Mouse (Mus musculus): ENCODE results near the gene Pard3.

Pard3 gene

DNA sequence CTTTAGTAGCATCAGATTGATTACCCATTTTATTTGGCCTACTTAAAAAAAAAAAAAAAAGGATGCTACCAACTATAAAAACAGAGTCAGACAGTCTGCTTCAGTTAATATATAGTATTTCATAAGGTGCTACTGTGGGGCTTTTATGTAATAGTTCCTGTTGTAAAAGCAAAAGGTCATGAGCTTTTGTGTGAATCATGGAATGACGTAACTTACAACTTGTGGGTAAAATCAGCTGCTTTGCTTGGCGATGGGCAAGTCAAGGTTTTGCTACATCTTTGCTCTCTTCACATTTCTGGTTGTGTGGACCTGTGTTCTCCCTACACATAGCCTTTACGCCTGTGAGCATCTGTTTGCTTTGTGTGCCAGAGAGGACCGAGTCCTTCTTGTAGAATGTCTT is 179.7 kb downstream of the Pard3 start:
- DNase-seq (ENCODE audit: low spot score) = no peak

DNA sequence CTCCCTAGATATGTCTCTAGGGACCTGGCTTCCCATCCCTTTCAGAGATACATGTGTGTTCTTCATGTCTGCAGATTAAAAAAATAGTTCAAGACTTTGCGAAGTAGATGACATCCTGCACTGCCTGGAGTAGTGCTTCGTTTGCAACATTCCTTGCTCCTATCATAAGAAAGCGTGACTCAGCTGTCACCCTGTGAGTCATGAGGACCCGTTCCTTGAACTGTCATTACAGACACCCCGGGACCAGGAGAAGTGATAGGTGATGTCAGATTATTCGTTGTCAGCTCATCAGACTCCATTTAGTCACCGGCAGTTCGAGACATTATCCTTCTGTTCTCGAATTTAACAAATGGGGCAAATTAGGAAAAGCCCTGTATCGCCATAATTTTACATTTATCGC is 180.1 kb downstream of the Pard3 start:
- no peak for DNase-seq (ENCODE audit: low spot score)

DNA sequence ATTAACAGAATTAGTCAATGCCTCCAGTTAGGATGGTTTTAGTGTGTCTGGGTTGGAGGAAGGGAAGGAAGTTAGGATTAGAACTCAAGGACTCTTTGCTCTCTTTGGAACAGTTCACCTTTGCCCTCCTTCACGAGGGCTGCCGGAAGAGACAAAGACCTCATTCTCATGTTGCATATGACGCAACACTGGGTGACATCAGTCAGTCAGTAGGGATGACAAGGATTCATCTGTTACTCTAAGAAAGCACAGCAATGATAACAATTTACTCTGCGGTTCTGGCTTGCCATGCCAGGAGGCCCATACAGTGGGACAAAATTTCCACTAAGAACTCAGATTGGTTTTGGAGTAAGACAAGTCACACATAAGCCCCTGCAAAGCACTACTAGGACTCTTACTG is 187.1 kb downstream of the Pard3 start:
- no peak for DNase-seq (ENCODE audit: low spot score)

DNA sequence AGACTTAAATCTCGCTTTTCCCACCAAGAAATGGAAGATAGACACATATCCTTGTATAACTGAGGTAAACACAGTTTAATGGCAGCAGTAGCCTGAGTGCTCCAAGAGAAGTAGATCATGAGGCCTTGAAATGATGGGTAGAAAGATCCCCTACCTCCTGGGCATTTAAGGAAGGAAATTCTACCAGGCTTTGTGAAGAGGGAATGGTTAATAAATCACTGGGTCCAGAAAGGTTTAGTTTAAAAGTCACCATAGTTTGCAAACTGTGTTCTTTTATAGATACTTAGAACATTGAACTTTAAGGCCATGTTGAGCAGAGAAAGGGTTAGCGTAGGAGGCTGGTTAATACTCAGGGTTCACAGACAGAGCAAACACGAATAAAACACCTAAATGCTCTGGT is 187.8 kb downstream of the Pard3 start:
- no peak for DNase-seq (ENCODE audit: low spot score)

DNA sequence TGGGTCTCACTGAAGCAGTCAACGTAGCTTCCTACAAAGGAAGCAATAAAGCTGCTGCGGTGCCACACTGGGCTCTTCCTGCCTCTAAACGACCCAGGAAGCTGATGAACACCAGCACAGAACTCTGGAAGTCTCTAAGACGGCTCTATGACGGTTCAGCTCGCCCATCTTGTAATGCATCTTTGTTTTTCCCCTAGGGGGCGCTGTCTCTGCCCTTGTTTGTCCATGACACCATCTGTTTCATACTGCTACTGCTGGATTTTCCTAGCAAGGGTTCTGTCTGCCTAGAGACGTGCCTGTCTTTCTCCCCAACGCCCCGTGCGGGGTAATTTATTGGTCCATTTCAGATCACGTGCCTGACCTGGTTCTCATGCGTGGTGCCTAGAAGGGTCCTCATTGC is 188.3 kb downstream of the Pard3 start:
- no peak for DNase-seq (ENCODE audit: low spot score)

DNA sequence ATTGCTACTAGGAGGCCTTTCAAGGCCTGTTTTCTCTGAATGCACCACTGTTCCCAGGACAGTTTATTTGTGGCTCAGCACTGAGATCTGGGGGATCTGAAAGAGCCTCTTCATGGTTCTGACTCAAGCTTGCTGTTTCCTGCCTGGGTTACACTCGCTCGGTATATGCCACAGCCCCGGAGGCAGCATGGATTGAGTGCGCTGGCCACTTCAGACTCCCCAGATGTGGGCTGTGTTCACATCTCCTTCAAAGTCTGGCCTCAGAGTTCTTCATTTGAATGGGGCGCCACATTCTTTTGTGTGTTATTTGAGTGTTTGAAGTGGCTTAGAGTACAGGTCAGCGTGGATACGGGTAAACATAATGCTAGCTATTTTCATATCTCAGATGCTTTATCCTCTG is 190.9 kb downstream of the Pard3 start:
- DNase-seq (ENCODE audit: low spot score) = no peak

DNA sequence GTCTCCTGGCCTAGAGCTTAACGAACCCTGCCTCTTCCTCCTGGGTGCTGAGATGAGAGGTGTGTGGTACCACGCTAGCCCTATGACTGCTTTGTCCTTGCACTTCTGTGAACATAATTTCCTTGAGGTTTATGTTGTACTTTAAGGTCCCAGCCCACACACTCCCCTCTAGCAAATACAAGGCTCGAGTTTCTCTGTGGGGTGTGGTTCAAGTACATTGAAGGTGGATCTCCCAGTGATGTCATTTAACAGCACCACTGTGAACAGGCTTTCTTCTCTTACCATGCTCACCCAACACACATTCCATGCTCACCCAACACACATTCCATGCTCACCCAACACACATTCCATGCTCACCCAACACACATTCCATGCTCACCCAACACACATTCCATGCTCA is 193.4 kb downstream of the Pard3 start:
- no peak for DNase-seq (ENCODE audit: low spot score)

DNA sequence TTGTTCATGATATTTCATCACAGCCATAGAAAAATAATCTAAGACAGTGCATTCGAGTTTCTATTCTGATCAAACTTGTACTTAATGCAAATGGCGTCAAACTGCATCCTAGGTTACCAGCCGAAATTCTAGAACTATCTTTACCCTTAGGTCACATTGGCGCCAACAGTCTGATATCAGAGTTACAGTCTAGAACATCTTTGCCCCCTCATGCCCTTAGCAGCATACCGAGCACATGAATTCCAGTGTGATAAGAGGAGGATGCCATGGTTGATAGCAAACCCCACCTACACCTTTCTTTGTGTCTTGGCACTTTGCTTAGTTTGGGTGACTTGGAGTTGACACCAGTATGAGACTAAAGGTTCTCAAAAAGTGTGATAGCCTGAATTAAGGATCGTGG is 197.4 kb downstream of the Pard3 start:
- DNase-seq (ENCODE audit: low spot score) = no peak

DNA sequence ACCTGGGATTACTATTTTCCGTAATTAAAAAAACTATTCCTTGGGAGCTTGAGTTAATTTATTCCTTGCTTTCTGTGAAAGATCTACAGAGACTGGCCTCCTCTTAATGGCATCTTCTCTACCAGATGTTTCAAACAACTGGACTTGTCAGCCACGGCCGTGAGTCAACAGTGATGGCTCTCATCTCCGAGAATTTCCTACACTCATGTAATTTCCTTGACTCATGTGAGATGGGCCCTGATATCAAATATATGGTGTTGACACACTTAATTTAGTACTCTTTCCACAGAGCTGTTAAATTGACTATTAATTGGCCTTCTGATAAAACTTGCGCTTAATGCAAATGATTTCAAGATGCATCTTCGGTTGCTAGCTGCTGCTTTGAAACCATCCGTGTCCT is 198.3 kb downstream of the Pard3 start:
- no peak for DNase-seq (ENCODE audit: low spot score)

DNA sequence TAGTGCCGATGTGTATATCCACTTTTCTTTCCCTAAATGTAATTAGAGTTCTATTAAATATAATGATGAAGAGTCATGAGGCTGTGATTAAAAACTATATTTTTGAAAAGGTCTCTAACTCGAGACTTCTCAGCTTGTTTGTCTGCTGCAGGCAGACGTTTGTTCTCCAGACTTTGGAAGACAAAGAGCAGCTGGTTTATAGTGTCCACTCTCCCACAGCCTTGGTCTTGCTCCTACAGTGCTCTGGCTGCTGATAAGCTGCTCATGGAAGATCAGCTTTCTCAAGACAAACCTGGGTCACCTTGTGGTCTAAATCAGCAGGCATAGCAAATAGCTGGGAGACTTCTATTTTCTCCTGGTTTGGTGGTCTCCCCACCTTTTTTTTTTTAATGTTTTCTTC is 198.7 kb downstream of the Pard3 start:
- no peak for DNase-seq (ENCODE audit: low spot score)

DNA sequence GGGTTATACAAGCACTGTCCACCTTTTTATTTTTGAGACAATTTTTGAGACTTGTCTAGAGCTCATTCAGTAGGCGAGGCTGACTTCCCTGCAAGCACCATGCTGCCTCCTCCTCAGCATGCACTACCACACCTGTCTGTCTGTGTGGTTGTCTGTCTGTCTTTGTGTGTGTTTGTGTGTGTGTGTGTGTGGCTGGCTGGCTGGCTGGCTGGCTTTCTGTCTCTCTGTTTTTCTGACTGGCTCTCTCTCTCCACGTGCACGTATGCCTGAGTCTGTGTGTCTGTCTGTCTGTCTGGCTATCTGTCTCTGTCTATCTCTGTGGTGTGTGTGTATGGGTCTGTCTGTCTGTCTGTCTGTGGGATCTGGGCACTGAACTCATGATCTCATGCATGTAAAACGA is 199.2 kb downstream of the Pard3 start:
- DNase-seq (ENCODE audit: low spot score) = no peak

DNA sequence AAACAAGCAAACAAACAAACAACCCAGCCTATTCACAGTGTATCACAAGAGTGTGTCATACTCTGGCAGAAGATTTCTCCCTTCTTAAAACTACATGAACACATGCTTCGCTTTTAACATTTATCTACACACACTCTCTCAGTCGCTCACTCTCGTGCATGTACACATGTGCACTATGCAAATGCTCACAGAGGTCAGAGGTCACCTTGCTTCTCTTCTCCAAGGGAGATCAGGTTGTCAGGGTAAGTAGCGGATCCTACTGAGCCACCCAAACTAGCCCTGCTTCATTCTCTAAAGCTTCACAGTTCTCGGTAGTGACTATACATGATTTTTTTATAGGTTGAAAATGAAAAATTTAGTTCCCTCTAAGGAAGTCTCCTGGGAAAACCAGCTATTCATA is 199.8 kb downstream of the Pard3 start:
- no peak for DNase-seq (ENCODE audit: low spot score)

DNA sequence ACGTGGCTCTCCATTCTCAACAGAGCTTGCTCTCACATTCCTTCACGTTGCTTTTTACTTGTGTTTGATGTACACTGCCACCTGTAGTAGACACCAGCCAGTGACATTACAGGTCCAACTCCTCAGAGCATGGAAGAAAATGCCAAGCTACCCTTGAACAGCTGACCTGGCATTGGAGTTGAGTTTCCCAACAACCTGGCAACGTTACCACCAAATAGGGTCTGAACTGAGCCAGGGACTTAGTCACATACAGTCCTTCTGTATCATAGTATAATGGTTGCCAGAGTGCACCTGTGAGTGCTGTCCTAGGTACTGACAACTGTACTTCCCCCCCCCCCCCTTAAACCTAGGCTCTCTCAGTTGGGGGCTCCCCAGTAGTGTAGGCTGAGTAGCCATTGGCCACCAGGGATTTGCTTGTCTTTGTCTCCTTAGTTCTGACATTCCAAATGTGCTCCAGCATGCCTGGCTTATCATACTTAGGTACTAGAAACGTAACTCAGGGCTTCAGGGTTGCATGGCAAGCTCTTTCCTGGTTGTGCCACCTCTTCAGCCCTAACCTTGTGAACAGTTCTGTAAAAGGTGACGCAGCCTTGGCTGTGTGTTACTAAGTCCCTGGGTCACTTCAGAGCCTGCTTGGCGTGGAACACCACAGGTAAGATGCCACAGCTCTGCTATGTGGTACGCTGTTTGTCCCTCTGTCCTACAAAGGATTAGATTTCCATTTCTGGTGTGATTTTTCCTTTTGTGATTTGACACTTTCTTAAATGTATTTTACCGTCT is 201.2 kb downstream of the Pard3 start:
- DNase-seq (ENCODE audit: low spot score) = no peak

DNA sequence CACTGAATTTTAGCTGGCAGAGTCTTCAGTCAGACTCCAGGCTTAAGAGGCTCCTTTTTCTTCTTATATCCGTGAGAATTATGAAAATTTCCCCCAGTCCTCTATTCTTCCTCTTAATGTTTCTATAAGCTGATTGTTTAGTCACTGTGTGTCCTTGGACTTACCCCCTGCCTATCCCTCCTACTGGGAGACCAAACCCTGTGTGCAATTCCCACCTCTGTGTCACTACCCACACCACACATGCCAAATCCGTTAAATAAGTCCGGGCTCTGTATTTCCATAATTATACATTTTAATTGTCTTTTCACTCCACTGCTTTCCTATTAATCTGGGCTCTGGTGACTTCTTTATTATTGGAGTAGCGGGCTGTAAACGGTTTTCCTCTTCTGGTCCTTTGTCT is 203.1 kb downstream of the Pard3 start:
- DNase-seq (ENCODE audit: low spot score) = no peak

DNA sequence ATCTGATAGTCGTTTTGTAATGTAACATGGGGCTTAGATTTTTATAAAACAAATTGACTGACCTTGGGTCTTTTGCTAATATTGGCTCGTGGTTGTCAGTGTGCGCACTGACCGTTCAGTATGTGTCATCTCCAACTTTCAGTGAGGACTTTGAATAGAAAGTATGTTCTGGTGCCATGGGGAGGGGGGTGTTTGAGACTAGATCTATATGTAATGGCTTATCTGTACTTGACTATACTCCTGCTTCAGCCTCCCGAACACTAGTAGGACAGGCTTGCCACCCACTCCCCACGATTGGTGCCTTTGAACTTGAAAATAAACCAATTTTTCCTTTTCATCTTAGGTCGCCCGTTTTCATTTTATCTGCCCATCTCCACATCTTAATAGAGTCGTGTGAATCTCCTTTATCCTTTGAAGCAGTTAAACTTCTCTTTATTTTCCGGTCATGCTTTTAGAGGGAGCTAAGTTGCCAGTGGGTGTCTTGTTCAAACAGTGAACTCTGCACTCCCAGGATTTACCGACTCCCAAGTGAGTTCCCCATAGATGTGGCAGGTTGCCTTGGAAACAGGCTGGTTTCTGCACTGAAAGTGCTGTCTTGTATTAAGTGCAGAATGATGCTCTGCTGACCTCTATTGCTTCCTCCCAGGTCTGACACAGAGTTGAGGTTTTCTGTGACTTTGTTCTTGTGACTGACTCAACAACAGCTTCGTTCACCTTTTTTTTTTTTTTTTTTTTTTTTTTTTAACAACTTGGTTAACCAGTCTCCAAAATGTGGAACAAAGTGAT is 204.7 kb downstream of the Pard3 start:
- no peak for DNase-seq (ENCODE audit: low spot score)

DNA sequence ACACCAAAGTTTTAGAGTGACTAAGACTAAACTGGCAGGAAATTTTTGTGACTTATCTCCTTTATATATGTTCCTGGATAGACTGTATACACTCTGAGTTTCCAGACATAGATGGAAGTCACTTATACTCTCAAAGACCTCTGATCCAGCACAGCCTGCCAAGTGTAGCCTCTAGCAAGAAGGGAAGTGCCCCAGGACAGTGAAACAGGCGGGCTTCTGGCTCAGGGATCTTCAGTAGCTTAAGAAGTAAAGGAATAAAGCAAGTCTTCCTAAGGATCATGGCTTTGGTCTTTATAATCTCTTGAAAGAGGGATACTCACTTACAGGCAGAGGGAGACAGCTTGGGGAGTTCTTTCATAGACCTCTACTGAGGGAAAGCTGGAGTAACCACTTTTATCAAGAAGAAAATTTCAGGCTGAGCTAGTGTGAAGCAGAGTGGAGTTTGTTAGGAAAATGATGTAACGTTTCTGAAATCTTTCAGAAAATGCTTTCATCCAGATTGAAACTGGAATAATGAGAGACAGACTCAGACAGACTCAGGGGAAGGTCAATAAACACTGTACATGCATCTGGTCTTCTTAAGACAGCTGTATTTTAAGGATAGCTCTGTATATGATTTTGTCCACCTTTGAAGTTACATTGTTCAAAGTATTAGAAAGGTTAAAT is 205.5 kb downstream of the Pard3 start:
- no peak for DNase-seq (ENCODE audit: low spot score)

DNA sequence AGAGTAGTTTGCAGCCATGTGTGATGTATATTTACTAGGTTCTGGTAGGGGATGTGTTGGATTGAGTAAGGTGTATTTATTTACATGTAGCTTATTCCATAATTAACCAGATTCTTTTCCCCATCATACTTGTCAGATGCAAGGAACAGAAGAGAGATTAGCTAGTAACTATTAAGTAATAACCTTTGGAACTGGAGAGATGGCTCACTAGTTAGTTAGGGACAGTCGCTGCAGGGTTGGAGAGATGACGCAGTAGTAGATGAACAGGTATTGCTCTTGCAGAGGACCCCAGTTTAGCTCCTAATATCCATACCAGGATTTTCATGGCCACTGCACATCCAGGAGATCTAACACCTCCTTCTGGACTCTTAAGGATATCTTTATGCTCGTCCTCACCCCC is 207.5 kb downstream of the Pard3 start:
- DNase-seq (ENCODE audit: low spot score) = no peak

DNA sequence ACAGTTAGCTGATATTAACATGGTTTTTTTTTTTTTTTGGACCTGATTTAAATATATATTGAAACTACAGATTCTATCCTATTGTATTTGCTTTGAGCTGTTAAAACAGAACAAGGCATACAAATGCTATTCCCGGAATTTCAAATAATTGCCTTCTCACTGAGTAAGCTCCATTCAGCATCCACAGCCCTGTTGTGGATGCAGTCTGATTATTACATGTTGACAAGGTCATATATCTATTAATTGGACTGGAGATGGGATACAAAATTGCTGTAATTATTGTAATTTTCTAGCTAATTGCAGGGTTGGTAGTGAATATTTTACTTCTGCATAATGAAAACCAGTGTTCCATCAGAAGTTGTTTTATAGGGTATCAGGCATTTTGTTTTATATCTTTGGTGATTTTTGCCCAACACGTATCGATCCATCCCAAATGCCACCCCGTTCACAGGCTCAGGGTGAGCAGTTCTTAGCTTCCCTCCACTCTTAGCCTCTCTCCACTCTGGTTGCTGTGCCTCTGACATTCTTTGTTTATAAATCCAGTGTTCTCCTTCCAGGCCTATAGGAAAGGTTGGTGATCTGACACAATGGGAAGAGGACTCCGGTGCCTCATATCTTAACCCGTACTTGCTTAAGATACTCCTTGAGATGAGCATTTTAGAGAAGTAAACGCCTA is 216.7 kb downstream of the Pard3 start:
- DNase-seq (ENCODE audit: low spot score) = no peak

DNA sequence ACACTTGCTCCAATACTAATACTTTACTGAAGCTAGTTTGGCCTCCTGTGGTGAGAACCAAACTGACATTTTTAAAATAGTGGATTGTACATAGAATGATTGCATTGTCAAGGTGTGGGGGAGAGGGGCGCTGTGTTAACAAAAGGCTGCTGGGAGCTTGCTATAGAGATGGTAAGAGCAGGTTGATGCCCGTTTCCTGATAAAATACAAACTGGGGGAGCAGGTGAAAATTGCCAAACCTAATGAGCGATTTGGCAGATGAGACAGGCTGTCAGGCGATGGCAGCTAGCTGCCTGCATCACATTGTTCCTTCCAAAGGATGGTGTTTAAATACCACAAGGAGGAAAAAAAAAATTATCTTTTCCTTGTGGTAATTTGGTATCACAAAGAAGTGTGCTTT is 217.3 kb downstream of the Pard3 start:
- no peak for DNase-seq (ENCODE audit: low spot score)

DNA sequence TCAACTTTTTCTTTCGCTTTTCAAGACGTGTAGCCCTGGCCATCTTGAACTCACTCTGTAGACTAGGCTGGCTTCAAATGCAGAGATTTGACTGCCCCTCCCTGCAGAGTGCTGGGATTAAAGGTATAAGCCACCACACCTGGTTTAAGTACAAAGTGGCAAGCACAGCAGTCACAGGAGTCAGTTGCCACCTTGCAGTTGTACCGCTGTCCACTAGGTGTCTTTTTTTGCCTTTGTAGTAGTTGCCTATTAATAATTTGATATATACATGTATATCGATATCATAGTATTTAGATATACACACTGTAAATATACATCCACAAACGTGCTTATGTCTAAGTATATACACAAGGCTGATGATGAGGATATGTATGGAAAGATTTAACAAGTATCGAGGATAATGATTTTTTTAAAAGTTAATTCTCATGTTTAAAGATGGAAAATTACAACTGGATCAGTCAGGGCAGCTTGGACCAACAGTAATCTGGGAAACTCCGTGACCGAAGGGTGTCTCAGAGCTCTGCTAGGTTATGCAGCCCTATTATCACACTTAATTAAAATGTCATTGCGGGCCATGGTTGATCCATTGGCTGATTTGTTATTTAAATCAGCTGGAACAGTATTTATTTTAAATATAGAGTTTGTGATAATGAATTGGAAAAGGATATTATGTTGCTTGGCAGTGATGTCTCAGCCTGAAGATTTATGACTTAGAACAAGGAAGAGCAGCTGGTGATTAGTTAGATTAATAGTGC is 220.9 kb downstream of the Pard3 start:
- no peak for DNase-seq (ENCODE audit: low spot score)

DNA sequence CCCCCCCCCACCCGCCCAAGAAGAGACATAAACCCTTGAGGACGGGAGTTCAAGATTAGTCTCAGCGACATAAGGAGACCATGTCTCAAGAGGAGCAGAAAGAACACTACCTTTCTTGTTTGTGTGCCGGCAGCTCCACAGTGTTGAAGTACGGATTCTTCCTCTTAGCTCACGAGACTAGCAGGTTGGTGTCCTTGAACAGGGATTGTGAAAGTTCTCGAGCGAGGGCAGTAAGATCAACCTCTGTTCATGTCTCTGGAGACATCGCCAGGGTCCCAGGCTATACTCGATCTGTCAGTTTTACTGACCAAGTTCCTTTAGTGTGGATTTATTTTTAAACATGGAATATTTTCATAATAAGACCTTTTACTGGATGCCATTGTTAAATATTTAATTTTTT is 224.1 kb downstream of the Pard3 start:
- no peak for DNase-seq (ENCODE audit: low spot score)

DNA sequence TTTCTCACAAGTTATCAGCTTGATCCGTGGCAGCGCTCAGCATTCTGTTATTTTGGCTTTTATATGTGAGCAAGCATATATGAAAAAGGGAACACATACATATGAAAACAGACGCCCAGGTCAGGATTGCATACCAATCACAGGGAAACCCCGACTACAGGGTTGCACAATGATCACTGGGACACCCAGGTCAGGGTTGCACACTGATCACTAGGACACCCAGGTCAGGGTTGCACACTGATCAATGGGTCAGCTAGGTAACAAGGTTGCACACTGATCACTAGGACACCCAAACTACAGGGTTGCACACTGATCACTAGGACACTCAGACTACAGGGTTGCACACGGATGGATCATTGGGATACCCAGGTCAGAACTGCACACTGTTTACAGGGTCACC is 228.6 kb downstream of the Pard3 start:
- DNase-seq (ENCODE audit: low spot score) = no peak

Measured in ovary, postnatal 10 days (tissue).